Mouse (Mus musculus): ENCODE results near the gene Gh.

Gene Gh

DNA sequence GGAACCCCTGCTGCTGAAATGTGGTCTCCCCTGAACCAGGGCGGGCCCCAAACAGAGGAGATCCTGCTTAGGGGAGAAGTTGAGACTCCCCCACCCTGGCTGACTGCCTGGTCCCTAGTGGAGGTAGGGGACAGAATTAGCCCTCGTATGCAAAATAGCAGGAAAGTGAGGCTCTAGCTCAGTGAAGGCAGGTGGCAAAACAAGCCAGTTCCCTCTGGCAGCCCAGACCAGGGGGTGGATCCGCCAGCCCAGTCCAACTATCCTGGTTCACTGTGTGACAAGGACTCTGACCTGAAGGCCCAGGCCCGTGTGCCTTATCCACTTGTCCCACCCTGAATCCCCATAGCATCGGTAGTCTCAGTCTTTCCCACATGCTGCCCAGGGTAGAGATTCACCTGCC, 8.5 kb upstream of the Gh start:
- no peak for DNase-seq (ENCODE audit: low read depth, low spot score)

DNA sequence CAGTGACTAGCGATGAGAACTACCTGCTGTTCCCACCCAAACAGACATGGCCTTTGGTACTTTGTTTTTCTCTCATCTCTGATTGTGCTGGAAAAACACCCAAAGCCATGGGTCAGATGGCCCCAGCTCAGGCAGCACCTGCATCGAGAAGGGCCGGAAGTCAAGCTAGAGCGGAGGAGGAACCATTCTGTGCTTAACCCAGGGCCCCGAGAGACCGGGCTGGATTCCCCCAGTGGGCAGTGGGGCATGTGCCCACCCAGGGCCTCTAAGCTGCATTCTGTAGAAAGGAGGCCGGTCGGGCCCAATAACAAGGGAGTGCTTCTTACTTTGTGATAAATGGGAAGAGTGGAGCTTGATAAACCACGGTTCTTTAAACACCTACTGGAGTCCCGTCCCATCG, 6.5 kb upstream of the Gh start:
- DNase-seq (ENCODE audit: low read depth, low spot score): no peak

DNA sequence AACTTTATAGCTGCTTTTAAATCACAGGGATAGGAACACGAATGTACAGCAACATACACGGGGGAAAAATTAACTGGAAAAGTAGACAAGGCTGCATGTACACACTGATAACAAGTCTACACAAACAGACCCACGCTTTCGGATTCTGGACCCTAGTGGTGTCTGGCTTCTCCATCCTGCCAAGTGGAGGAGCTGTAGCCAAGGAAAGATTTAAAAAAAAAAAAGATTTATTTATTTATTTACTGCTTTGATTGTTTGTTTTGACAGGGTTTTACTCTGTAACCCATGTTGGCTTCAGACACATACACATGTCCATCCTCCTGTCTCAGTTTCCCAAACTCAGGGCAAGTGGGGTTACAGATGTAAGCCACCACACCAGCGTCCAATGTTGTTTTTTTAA, 5.8 kb upstream of the Gh start:
- no peak for DNase-seq (ENCODE audit: low read depth, low spot score)

DNA sequence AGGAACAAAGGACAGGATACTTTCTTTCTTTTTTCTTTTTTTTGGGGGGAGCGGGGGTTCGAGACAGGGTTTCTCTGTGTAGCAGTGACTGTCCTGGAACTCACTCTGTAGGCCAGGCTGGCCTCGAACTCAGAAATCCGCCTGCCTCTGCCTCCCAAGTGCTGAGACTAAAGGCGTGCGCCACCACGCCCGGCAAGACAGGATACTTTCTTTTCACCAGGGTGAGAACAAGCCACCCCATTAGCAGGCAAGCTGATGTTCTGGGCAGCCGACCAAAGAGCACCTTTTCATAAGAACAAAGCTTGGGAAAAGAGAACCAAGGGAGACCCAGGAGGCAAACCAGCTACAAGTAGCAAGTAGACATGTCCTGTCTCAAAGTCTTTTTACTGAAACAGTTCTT, 5.1 kb upstream of the Gh start:
- no peak for DNase-seq (ENCODE audit: low read depth, low spot score)

DNA sequence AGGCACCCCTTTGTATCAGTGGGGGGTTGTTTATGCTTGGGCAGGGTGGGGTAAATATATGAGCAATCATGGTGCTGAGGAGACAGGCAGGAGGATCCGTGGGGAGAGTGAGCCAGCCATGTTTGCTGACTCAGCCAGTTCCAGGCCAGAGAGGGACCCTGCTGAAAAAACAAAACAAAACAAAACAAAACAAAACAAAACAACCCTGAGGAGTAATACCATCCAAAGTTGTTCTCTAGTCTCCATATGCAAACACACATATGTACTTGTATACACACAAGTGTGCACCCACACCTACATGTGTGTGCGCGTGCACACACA, 4.4 kb upstream of the Gh start:
- no peak for DNase-seq (ENCODE audit: low read depth, low spot score)

DNA sequence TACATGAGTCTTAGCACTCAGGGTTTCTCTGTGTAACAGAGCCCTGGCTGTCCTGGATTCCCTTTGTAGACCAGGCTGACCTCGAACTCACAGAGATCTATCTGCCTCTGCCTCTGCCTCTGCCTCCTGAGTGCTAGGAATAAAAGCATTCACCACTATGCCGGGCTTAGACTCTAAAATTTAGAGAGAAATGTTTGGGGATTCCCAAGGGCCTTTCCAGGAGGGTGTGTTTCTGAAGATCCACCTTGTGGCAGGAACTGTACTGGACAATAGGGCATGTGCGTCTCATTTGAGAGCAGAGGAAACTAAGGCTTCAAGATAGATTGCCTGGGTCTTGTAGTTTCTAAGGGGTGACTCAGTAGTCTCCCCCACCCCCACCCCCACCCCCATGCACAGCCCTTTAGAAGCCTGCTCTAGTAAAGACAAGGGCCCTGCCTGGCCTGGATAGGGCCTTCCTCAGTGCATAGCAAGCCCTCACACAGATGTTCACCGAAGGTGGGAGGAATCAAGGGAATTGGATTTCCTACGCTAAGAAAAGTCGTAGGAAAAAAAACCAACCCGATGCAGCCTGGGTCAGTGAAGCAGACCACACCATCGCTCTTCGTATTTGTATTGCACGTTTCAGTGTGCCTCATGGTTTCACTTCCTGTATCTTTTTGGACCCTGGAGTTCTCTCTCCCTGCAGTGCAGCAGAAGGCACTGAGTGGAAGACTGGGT, 3.8 kb upstream of the Gh start:
- no peak for DNase-seq (ENCODE audit: low read depth, low spot score)

DNA sequence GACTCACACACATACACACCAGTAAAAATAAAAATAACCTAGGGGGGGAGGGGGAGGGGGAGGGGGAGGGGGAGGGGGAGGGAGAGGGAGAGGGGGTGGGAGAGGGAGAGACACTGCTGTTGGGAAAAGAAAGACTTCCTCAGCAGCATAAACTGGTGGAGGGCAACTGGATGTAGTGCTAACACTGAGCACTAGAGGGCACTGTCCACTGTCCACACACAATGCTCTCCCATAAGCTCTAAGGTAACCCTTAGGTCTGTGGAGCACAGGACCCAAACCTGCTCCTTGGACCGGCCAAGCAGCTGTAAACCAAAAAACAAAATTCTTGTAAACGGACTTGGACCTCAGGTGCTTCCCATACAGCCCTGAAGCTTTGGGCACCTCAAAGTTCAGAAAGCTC, 969 bp upstream of the Gh start:
- DNase-seq (ENCODE audit: low read depth, low spot score): peak; percentile 70

DNA sequence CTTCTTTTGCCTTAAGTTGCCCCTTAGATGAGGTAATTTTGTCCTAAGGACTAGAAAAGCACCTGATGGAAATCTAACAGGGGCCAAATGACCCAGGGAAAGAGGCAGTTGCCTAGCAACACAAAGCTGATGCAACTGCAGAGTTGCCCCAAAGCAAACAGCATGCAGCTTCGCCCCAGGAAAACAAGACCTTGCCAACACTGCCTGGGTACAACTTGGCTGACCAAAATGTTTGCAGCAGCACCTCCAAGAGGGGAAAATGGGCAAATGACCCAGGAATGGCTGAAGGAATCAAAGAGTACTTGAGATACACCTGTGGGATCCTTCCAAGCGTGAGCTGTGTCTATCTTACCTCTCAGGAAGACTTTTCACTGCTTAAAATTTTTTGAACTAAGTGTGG, 9.8 kb downstream of the Gh start:
- DNase-seq (ENCODE audit: low read depth, low spot score): no peak

DNA sequence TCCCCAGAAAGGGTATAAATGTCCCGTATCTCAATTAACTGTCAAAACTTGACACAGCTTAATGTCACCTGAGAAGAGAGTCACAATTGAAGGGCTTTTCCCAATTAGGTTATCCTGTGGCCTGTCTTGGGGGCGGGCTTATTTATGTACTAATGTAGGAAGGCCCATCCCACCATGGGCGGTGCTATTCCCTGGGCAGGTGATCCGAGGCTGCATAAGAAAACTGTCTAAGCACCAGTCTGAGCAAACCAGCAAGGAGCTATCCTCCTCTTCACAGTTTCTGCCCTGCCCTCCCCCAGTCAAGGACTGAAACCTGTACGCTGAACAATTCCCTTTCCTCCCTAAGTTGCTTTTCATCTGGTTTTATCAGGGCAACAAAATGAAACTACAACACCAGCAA, 11.3 kb downstream of the Gh start:
- DNase-seq (ENCODE audit: low read depth, low spot score): no peak

DNA sequence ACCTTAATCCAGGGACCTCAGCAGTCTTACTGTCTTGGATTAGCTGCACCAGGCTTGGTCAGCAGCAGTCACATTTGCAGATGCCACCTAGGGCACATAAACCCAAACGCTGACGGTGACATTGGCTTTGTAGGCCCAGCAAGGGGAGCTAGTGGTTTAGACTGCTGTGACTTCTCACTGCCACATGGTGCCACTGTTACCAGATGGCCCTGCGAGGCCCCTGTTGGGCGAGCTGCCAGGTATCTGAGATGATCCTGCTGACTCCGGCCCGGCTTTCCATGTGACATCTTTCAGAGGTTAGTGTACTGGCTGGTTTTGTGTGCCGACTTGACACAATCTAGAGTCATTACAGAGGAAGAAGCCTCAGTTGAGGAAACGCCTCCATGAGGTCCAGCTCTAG, 12.3 kb downstream of the Gh start:
- DNase-seq (ENCODE audit: low read depth, low spot score): peak; percentile 86

DNA sequence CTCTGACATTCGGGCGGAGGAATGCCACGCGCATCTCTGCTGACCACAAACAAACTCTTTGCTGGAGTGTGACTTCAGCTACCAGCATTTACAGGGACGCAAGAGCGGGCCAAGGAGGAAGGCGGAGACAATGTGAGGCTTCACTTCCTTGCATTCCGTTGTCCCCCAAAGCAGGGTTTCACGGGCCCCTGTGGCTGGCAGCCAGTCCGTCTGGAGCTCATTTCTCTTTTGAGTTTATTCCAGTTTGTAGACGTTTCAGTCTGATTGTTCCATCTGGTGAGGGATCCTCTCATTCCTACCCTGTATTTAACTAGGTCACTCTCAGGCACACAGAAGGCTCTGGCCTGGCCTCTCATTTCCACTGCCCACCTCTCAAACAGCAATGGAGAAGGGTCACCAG, 14.7 kb downstream of the Gh start:
- no peak for DNase-seq (ENCODE audit: low read depth, low spot score)

DNA sequence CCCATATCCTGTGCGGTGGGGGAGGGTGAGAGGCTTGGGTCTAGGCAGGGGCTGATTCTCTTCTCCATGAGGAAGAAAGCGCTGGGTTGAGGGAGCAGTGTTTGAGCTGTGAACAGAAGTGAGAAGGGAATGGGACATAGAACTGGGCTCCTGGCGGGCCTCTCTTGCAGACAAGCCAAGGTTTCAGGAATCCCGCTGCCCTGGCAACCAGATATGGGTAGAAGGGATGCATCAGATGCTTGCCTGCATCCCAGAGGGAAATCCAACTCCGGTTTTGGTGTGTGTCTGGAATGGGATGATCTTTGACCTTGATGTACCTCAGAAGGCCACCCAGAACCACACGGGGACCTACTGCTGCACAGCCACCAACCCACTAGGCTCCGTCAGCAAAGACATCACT, 15.5 kb downstream of the Gh start:
- DNase-seq (ENCODE audit: low read depth, low spot score): no peak

DNA sequence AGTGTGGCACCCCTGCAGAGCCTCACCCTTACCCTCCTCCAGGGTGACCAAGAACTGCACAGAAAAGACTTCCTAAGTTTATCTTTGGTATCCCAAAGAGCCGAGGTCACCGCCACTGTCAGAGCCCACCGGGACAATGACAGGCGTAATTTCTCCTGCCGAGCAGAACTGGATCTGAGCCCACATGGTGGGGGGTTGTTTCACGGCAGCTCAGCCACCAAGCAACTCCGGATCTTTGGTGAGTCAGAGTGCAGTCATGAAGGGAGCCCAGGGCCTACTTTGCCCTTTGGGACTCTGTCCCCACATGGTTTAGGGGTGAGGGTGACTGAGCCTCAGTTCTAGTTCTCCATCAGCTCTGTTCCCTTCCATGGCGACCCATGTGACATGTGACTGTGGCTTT, 17.5 kb downstream of the Gh start:
- DNase-seq (ENCODE audit: low read depth, low spot score): no peak

DNA sequence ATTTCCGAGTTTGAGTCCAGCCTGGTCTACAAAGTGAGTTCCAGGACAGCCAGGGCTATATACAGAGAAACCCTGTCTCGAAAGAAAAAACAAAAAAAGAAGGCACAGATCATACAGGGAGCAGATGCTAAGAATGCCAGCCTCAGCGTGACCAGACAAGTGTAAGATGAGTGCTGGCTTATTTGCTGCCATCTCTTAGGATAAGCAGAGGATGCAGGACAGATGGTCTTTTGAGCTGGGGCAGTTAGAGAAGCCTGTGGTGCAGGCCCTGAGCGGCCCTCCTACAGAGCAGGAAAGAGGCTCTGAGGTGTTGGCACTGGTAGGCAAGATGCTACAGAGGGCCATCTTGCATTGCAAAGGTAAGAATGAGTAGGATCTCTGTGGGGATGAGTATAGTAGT, 18.3 kb downstream of the Gh start:
- DNase-seq (ENCODE audit: low read depth, low spot score): no peak

DNA sequence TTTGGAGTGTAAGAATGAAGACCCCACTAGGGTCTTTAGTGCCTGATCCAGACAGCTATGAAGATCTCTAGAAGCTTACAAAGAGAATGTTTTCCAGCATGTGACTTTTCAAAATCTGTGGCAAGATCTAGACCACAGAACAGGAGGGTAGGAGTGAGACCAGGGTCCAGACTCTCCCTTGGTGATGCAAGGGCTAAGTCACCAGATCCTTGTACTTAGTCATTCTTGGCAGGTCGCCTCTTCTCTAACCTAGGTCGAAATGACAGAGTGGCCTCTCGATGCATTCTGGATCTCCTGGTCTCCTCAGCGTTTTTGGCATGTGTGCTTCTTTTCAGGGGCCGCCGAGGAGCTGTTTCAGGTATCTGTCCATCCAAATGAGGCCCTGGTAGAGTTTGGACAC, 19.2 kb downstream of the Gh start:
- no peak for DNase-seq (ENCODE audit: low read depth, low spot score)

DNA sequence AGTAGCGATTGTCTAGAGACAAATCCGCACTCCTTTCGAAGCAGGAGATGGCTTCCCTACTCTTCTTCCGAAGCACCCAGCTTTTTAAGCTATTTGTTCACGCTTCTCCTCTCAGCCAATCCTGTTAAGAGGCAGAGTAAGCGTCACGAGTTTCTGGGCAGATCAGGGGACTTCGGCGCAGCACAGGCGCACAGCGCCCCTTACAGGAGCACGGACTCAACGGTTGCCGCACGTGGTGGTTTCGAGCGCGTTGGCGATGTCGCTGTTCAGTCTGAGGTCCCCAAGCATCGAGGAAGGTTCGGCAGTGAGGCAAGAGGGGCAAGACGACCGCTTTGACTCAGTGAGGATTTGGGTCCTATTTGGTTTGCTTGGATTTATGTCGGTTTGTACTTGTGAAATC, 25.2 kb downstream of the Gh start, which contains the start of gene Tcam1:
Gene Tcam1, plus strand, starts transcription at position 219 of the 400 bp plus-strand sequence.
- peak; percentile 98 for DNase-seq (ENCODE audit: low read depth, low spot score)

DNA sequence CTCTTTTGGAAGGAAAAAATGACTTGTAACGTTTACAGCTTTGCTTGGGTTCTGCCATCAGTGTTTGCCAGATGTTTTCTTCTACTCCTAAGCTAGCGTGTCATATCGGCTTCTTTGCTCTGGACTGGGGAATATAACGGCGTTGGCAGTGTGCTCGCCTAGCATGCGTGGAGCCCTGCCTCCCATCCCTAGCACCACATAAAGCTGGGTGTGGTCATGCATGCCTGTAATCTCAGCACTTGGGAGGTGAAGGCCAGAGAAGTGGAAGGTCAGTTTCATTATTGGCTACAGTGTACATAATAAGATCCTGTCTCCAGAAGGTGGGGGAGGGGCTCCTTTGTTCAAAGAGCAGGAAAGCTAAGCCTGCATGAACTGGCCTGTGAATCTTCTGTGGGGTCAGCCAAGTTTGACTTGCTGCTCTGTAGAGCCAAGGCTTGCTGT, 26.7 kb downstream of the Gh start:
- peak; percentile 52 for DNase-seq (ENCODE audit: low read depth, low spot score)

DNA sequence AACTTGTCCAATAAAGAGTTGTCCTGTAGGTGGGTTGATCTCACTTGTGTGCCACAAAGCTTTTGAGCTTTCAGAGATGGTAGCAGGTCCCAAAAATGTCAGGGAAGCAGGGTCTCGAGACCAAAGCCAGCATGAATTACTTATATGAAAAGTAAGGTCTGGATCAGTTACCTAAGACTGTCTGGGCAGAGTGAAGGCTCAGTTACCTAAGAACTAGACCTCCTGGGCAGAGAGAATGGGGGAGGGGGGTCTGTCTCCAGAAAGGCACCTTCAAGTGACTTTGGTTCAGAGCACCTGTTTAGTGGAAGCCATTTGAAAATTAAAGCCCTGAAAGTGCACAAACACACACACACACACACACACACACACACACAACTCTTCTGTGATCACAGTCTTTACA, 27.3 kb downstream of the Gh start:
- no peak for DNase-seq (ENCODE audit: low read depth, low spot score)

DNA sequence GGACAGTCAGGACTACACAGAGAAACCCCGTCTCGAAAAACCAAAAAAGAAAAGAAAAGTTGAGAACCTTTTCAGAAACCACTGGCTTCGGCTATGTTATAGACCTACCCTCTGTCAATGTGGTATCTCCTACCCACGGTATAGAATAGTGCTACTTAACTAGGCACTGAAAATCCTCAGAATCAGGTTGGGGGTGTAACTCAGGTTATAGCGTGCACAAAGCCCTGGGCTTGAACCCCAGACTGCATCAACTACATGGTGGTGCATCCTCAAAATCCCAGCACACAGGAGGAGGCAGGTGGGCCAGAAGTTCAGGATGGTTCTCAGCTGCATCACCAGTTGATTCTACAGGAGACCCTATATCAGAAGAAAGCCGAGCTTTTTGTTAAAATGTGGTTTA, 27.9 kb downstream of the Gh start:
- DNase-seq (ENCODE audit: low read depth, low spot score): no peak

DNA sequence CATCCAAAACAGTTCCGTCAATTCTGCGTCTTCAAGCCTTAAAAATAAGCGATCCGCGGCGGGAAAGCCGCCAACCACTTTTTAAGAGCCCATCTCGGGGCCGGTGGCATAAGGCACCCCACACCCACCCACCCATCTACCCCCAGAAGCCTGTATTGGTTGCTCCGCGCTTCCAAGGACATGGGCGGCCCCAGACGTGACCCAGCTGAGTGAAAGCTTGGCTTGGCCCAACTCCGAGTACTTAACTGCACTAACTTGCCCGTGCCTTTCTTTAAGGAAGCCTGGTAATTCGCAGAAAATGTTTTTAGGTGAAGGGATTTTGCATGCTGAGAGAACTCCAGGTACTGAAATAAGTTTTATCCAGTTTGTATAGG, 28.4 kb downstream of the Gh start:
- no peak for DNase-seq (ENCODE audit: low read depth, low spot score)

DNA sequence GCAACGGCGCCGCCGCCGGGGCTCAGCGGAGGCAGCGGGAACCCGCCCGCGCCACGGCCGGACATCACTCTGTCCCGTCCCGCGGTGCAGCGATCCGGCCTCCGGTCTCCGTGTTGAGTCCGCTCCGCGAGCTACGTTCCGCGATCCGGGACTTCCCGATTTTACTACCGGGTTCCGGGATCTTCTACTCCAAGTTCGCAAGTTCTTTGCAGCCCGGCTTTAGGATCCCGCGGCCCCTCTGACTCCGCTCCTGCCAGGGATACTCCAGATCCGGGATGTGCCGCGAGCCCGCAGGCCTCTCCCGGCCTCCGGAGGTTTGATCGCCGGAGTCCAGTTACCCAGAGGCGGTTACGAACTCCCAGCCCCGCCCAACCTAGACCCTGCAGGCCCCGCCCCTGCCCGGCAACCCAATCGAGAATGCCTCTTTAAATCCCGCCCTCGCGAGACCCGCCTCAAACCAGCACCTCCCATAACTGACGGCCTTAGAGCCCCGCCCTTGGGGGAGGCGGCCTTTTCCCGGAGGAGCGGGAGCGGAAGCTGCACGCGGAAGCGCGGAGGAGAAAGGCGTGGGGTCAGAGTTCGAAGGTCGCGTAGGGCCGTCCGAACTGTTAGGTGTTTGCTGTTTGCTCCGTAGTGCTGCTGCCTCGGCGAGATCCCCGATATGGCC, 28.9 kb downstream of the Gh start, which contains the start of gene Smarcd2:
Gene Smarcd2, minus strand, starts transcription at position 329 of the 667 bp plus-strand sequence.
- peak; percentile 98 for DNase-seq (ENCODE audit: low read depth, low spot score)

DNA sequence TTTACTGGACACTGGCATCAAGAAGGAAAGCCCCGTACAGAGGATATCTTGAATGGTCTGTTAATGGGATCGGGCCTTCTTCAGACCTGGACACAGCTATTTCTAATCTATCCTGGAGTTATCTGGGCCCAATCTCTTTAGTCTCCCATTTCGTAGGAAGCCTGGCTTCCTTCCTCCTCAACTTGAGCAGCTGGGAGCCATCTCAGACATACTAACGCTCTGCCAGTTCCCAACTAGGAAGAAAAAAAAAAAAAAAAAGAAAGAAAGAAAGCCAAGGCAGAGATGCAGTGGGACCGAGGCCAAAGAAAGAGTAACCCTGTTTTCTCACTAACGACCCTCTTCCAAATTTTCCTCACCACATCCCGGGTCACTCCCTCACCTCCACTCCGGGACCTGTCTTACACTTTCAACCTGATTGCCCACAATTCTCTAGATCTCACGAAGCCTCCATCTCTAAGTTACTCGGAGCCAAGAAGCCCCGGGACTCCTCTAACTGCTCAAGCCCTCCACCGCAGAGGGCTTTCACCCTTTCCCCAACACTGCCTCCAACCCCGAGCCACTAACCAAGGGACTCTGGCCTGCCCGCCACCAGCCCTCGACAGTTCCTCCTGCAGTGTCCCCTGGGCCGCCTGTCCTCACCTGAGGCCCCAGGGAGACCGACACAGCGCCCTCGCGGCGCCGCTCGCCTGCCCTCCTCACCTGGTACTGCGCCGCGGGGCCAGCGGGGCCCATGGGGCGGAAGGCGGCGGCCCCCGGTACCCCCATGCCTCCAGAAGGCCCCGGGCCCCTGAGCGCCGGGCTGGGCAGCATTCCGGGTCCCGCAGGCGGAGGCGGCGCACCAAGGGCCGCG, 29.6 kb downstream of the Gh start:
- peak; percentile 36 for DNase-seq (ENCODE audit: low read depth, low spot score)

All from skeletal muscle tissue, adult 2 months (tissue).